Mouse (Mus musculus): ENCODE data around the gene Zfp398.

- TF ChIP-seq EP300 (IDR thresholded peaks at IDR 0.05; ENCODE audit: low read depth), result no peak
- TF ChIP-seq CTCF (IDR thresholded peaks at IDR 0.05; ENCODE audit: low read depth), result no peak
Measured at GRCm38 (mm10) chr6:47805520-47805919, 29.9 kb upstream of the Zfp398 start.
